Mouse (Mus musculus) brown adipose tissue, adult 24 weeks (tissue): ENCODE measurements at regions not wholly inside any gene's neighbourhood (a gene's known extent, or its start where the extent isn't known, plus 50 kb on each side); places are given as distances from the start of the nearest gene placed in this dataset.

ENCODE experiments used
- H3K27ac ChIP-seq: fragments of 200-500 bp; replicated peaks from 2 replicates; pipeline ENCODE4 v1.5.1; 2012; ENCODE audit warnings: low read depth, mild to moderate bottlenecking, low read length
- H3K4me1 ChIP-seq: fragments of 200-500 bp; 2 replicates; pipeline ENCODE4 v1.6.1; 2012; ENCODE audit warnings: low read length, mixed read lengths; ENCODE audit not compliant: control insufficient read depth, insufficient read depth, insufficient read length
- H3K4me3 ChIP-seq: fragments of 200-500 bp; 2 replicates; pipeline ENCODE4 v1.5.1; 2012; ENCODE audit warnings: low read depth, mild to moderate bottlenecking, low read length, moderate library complexity; ENCODE audit not compliant: insufficient read depth

GRCm38 (mm10) chr14:97694238-97694637, 475.3 kb downstream of the Dach1 start:
- H3K4me1 ChIP-seq: no peaks in the 10 kb centered on the region
- H3K4me3 ChIP-seq: no peak overlapping the region
- H3K27ac ChIP-seq: no peak overlapping the region

DNA sequence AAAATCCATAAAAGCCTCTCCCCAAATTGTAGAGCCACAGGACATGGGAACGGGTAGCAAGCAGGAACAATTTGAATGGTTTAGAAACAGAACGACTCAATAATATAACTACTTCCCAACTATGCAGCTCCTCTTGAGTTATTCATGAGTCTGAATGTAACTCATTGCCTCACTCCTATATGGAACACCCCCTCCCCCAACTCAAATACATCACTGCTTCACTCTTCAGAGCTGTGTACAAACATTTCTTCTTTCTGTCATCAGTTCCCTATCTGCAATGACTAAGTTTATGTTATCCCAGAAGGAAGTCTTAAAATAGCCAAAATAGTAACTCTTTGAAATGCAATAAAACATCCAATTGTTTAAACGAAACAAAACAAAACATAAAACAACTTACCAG, 484.9 kb downstream of the Dach1 start:
- Histone ChIP-seq H3K4me1 (no peaks in the 10 kb centered on the region), H3K27ac (no peak overlapping the region), H3K4me3 (no peak overlapping the region)

DNA sequence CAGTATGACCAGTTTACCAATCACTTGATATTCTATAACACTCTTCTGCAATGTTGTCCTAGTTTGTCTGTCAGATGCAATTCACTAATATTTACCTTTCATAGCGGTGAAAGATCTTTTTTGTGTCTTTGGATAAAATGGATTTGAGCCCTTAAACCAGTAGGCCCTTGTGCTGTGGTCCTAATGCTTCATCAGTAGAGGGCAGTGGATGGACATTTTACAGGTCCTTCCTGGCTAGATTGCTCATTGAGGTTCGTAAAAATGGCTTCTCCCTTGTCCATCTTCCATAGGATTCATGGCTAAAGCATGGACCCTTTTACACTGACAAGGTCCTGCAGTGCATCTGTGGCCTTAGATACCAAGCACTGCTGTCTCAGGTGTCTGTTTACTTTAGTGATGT, 501.8 kb downstream of the Dach1 start:
- Histone ChIP-seq H3K27ac (no peak overlapping the region), H3K4me3 (no peak overlapping the region), H3K4me1 (no peaks in the 10 kb centered on the region)

DNA sequence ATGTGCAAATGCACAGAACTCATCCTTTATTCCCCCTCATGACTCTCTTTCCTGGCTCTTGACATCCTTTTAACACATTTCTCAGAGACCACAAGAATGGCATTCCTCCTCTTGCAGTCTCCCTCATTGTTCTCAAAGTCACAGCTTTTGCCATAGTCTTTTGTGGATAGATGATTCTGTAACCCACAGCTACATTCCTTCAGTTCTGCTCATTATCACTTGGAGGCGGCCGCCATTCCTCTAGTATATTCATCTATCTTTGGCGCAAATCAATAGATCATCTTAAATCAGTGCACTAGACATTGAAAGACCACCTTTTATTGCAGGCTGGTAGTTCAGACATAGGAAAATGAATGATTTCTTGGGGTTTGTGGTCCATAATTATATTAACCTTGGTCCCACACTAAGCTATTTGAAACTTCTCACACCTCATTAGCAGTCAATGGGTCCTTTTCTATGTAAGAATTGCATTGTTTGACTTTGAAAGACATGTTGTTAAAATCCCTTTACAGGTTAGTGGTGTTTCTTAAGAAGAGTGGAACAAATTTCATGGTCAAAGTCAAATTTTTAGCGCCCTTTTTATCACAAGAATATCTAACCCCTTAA, 531.3 kb downstream of the Dach1 start:
- no peaks in the 10 kb centered on the region for H3K4me1 ChIP-seq
- H3K27ac ChIP-seq: no peak overlapping the region
- H3K4me3 ChIP-seq: no peak overlapping the region

DNA sequence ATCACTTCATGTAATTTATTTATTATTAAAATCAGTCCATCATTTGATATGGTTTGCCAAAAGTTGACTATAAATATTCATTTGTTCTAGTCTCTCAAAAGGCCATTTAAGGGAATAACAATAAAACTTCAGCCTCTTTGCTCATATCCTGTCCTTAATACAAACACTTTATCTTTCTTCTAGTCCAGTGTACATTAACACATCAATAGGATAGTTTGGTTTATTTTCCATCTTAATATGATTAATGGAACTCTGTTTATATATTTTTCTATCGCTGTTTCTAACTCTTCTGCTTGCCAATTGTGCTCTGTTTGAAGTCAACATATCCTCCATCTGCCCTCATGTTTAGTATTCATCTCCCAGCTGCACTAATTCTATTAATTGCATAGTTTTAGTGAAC, 558.1 kb downstream of the Dach1 start:
- Histone ChIP-seq H3K4me1 (no peaks in the 10 kb centered on the region), H3K27ac (no peak overlapping the region), H3K4me3 (no peak overlapping the region)

GRCm38 (mm10) chr14:97596694-97597093, 572.9 kb downstream of the Dach1 start:
- Histone ChIP-seq H3K27ac (no peak overlapping the region), H3K4me1 (peaks cover 2% of the 10 kb centered on the region; the same call in 1 of the 2 replicates), H3K4me3 (no peak overlapping the region)

- H3K27ac ChIP-seq: peak overlapping the region; percentile 83
- no peaks in the 10 kb centered on the region for H3K4me1 ChIP-seq
- no peak overlapping the region for H3K4me3 ChIP-seq
Observed at GRCm38 (mm10) chr14:97588611-97589010, 581.0 kb downstream of the Dach1 start.

- Histone ChIP-seq H3K27ac (peak overlapping the region; percentile 83), H3K4me1 (no peaks in the 10 kb centered on the region), H3K4me3 (no peak overlapping the region)
Observed at GRCm38 (mm10) chr14:97588182-97588581, 581.4 kb downstream of the Dach1 start.

DNA sequence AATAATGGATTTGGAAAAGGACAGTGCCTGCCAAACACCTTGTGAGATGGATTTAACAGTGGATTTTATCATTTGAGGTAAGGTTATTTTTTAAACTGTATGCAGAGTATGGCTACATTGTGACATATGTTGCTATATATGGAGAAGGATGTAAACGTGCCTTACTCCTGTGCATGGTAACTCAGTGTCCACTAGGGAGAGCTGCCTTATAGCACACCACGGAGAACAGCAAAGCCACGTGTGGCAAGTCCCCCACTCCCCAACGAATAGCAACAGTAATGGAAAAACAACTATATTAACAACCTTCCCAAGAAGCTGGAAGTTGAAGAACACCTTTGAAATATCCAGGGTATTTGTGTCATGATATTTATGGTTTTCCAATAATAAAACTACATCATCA, 582.6 kb downstream of the Dach1 start:
- Histone ChIP-seq H3K27ac (no peak overlapping the region), H3K4me1 (no peaks in the 10 kb centered on the region), H3K4me3 (no peak overlapping the region)

GRCm38 (mm10) chr14:97570274-97570673, 599.3 kb downstream of the Dach1 start:
- no peak overlapping the region for H3K27ac ChIP-seq
- no peaks in the 10 kb centered on the region for H3K4me1 ChIP-seq
- no peak overlapping the region for H3K4me3 ChIP-seq

- peaks cover 11% of the 10 kb centered on the region for H3K4me1 ChIP-seq
- H3K27ac ChIP-seq: peak overlapping the region; percentile 92
- H3K4me3 ChIP-seq: no peak overlapping the region
Observed at GRCm38 (mm10) chr14:97560121-97560907, 609.3 kb downstream of the Dach1 start.

DNA sequence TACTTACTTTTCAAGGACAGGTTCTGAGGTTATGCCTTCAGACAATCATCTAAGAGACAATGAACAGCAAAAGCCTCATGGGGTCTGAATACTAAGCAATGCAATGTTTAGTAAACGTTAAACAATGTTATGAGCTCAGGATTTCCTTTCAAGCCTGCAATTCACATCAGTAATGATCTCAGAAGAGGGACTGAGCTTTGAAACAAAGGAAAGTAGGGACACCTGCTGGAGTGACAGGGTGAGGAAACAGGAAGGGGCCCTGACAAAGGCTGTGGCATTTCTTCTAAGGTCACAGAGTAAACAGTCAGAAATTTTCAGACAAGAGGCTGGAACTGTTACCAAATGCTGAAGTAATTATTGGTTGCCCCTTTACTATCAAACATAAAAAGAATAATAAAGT, 610.0 kb downstream of the Dach1 start:
- peaks cover 11% of the 10 kb centered on the region for H3K4me1 ChIP-seq
- no peak overlapping the region for H3K4me3 ChIP-seq
- H3K27ac ChIP-seq: no peak overlapping the region

DNA sequence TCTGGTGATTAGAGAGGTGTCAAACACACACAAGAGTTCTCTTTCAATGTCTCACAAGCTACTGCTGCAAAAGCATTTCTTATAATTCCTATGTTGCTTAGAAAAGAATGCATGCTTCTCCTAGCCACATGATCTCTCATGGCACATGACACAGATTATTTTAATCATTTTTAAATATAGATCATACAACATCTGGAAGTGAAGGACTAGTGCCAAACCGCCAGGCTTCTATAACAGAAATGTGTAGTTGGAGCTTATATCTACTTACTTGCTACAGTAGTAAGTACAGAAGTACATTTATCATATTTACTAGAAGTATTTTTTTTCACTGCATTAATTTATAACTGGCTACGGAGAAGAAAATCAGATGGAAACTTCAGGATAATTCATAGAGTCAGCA, 611.3 kb downstream of the Dach1 start:
- Histone ChIP-seq H3K27ac (no peak overlapping the region), H3K4me3 (no peak overlapping the region), H3K4me1 (peaks cover 11% of the 10 kb centered on the region)

GRCm38 (mm10) chr14:97557888-97558287, 611.7 kb downstream of the Dach1 start:
- H3K4me1 ChIP-seq: peaks cover 11% of the 10 kb centered on the region
- no peak overlapping the region for H3K4me3 ChIP-seq
- no peak overlapping the region for H3K27ac ChIP-seq

DNA sequence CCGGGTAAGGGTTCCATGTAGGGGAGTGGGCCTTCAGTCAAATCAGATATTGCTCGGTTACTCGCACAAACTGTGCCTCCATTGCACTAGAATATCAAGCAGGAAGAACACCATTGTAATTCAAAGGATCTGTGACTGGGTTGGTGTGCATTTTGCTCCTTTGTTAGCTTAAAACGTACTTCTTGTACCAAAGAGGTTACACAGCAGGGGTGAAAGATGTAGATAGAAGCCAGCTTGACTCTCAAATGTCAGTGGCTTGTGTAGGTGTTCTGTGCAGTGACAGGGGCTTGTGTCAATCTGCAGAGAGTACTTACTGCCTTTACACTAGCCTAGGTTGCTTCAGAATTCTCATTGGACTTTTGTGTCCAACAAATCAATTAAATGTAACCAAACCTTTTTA, 623.3 kb downstream of the Dach1 start:
- H3K4me1 ChIP-seq: no peaks in the 10 kb centered on the region
- H3K4me3 ChIP-seq: no peak overlapping the region
- no peak overlapping the region for H3K27ac ChIP-seq

GRCm38 (mm10) chr14:97544307-97544706, 625.3 kb downstream of the Dach1 start:
- Histone ChIP-seq H3K4me3 (no peak overlapping the region), H3K27ac (no peak overlapping the region), H3K4me1 (no peaks in the 10 kb centered on the region)
